Mouse (Mus musculus) lung, adult 2 months (tissue): ENCODE measurements around the gene Asb10. TPM values are rescaled to one million over a fixed set of nuclear protein-coding genes. Genes with fewer than 3 reads are reported as not detected.

Experiments used
- DNase-seq: peaks from one replicate; pipeline ENCODE4 v3.0.0; 2022
- H3K4me1 ChIP-seq: fragments of 200-500 bp; 2 replicates; pipeline ENCODE4 v1.6.1; 2011; ENCODE audit warnings: low read length; ENCODE audit not compliant: control insufficient read depth, insufficient read depth
- H3K4me3 ChIP-seq: fragments of 200-500 bp; replicated peaks from 2 replicates; pipeline ENCODE3; 2011; ENCODE audit warnings: low read depth, mild to moderate bottlenecking, control low read depth, low read length; ENCODE audit errors: extremely low read depth
- CTCF ChIP-seq: fragments of 200-500 bp; IDR thresholded peaks from 2 replicates; pipeline ENCODE4 v1.5.1; 2011; ENCODE audit warnings: mild to moderate bottlenecking, low read length, control low read depth; ENCODE audit not compliant: insufficient read depth
- POLR2A ChIP-seq: fragments of 200-500 bp; IDR thresholded peaks from 2 replicates; pipeline ENCODE4 v1.6.1; 2011; ENCODE audit warnings: low read depth, mild to moderate bottlenecking, control low read depth, low read length, borderline replicate concordance; ENCODE audit errors: extremely low read depth
- WGBS: fragments of 180-500 bp; shearing (Covaris S2); methylation state at CpG from one replicate; pipeline ENCODE4 v1.1.7; 2018; 5-methylcytosine and 5-hydroxymethylcytosine counted together
- polyA plus RNA-seq: library from polyadenylated mRNA; depleted of rRNA; stranded (reverse); fragments of >200 nt; gene quantifications from 2 replicates; pipeline ENCODE4 v1.2.3, GENCODE M21; 2012

Asb10 gene
- polyA plus RNA-seq, 1 experiment, result 4.9 TPM

- 60% methylated on average over 16 of the region's 16 CpGs for WGBS
- Histone ChIP-seq H3K4me3 (no peak overlapping the region), H3K4me1 (peaks cover 6% of the 10 kb centered on the region)
- TF ChIP-seq POLR2A (no peak), CTCF (no peak)
- no peak for DNase-seq
Observed at GRCm38 (mm10) chr5:24537618-24538017, 3.2 kb downstream of the Asb10 start.

- TF ChIP-seq CTCF (no peak), POLR2A (no peak)
- H3K4me1 ChIP-seq, result peaks cover 6% of the 10 kb centered on the region
- 78% methylated on average over 5 of the region's 5 CpGs for WGBS
- H3K4me3 ChIP-seq, result no peak overlapping the region
- no peak for DNase-seq
Observed at GRCm38 (mm10) chr5:24536511-24536910, 4.3 kb downstream of the Asb10 start.

GRCm38 (mm10) chr5:24535731-24536130 is 5.0 kb downstream of the Asb10 start:
- WGBS, result 75% methylated on average over 3 of the region's 3 CpGs
- TF ChIP-seq POLR2A (no peak), CTCF (no peak)
- no peak for DNase-seq

GRCm38 (mm10) chr5:24534292-24534691 is 6.5 kb downstream of the Asb10 start:
- Histone ChIP-seq H3K4me3 (no peak overlapping the region), H3K4me1 (no peaks in the 10 kb centered on the region)
- TF ChIP-seq POLR2A (no peak), CTCF (no peak)
- 47% methylated on average over 5 of the region's 5 CpGs for WGBS
- DNase-seq, result no peak

More at GRCm38 (mm10) chr5:24535731-24536130, 5.0 kb downstream of the Asb10 start:
- Histone ChIP-seq H3K4me3 (no peak overlapping the region), H3K4me1 (peaks cover 3% of the 10 kb centered on the region)

GRCm38 (mm10) chr5:24533391-24533790 is 7.4 kb downstream of the Asb10 start:
- Histone ChIP-seq H3K4me3 (no peak overlapping the region), H3K4me1 (no peaks in the 10 kb centered on the region)
- DNase-seq, result no peak
- TF ChIP-seq CTCF (no peak), POLR2A (no peak)
- WGBS, result 54% methylated on average over 11 of the region's 11 CpGs

- peak; percentile 91 for DNase-seq
- no peak overlapping the region for H3K4me3 ChIP-seq
- peak; percentile 100 for TF ChIP-seq CTCF
- TF ChIP-seq POLR2A, result no peak
- whole genome bisulfite sequencing, result 21% methylated on average over 24 of the region's 24 CpGs
- 0 out of 2 replicates have a peak, but pooled peaks cover 2% of the 10 kb centered on the region for H3K4me1 ChIP-seq
Observed at GRCm38 (mm10) chr5:24530042-24530689, 10.6 kb downstream of the Asb10 start.

GRCm38 (mm10) chr5:24527780-24528179 is 13.0 kb downstream of the Asb10 start:
- no peak for DNase-seq
- H3K4me3 ChIP-seq, result no peak overlapping the region
- 0 out of 2 replicates have a peak, but pooled peaks cover 2% of the 10 kb centered on the region for H3K4me1 ChIP-seq
- WGBS, result 19% methylated on average over 6 of the region's 6 CpGs
- TF ChIP-seq CTCF (no peak), POLR2A (no peak)

GRCm38 (mm10) chr5:24526889-24527230 is 13.9 kb downstream of the Asb10 start, which contains the start of gene Gbx1:
Gene Gbx1 (minus strand): TSS chr5:24527202.
- TF ChIP-seq CTCF, result no peak
- TF ChIP-seq POLR2A, result no peak
- no peak for DNase-seq
- 0 out of 2 replicates have a peak, but pooled peaks cover 2% of the 10 kb centered on the region for H3K4me1 ChIP-seq
- WGBS, result 1% methylated on average over 46 of the region's 49 CpGs
- no peak within 1 kb of the TSS for H3K4me3 ChIP-seq

- WGBS, result under 1% methylated on average over 77 of the region's 109 CpGs
- no peak for DNase-seq
Observed at GRCm38 (mm10) chr5:24526190-24526888, 14.4 kb downstream of the Asb10 start.

GRCm38 (mm10) chr5:24525360-24526189 is 15.2 kb downstream of the Asb10 start:
- Histone ChIP-seq H3K4me1 (0 out of 2 replicates have a peak, but pooled peaks cover 2% of the 10 kb centered on the region), H3K4me3 (no peak overlapping the region)
- no peak for DNase-seq
- TF ChIP-seq POLR2A, result no peak
- TF ChIP-seq CTCF, result no peak
- 5% methylated on average over 34 of the region's 34 CpGs for WGBS

More at GRCm38 (mm10) chr5:24526190-24526888, 14.4 kb downstream of the Asb10 start:
- TF ChIP-seq CTCF (no peak), POLR2A (no peak)
- Histone ChIP-seq H3K4me1 (0 out of 2 replicates have a peak, but pooled peaks cover 2% of the 10 kb centered on the region), H3K4me3 (no peak overlapping the region)
